Mouse (Mus musculus): ENCODE measurements at regions not wholly inside any gene's neighbourhood (a gene's known extent, or its start where the extent isn't known, plus 50 kb on each side); places are given as distances from the start of the nearest gene placed in this dataset.
"Not testable (repeated sequence)": the region's sequence is repeated elsewhere in the genome, so short reads cannot be mapped to it uniquely, and the experiment has no call there.

- no peak overlapping the region for H3K9ac ChIP-seq
- no peak overlapping the region for H3K4me3 ChIP-seq
- ATAC-seq (replicated peaks; ENCODE audit: insufficient number of reproducible peaks, insufficient read depth, low FRiP score, low read depth): no peak
- H3K9me3 ChIP-seq (replicated peaks): no peaks in the 10 kb centered on the region
- H3K4me1 ChIP-seq (replicated peaks): no peaks in the 10 kb centered on the region
- no peaks in the 10 kb centered on the region for H3K27me3 ChIP-seq
- no peak overlapping the region for H3K4me2 ChIP-seq
- no peak overlapping the region for H3K27ac ChIP-seq
- WGBS: 58% methylated on average over 3 of the region's 3 CpGs
- no peaks in the 10 kb centered on the region for H3K36me3 ChIP-seq
These were observed 893.8 kb downstream of the Gm9195 start for GRCm38 (mm10) chr14:71597859-71598258.

- Histone ChIP-seq H3K9ac (no peak overlapping the region), H3K27me3 (no peaks in the 10 kb centered on the region), H3K4me1 (replicated peaks) (no peaks in the 10 kb centered on the region), H3K27ac (no peak overlapping the region), H3K4me3 (no peak overlapping the region), H3K4me2 (no peak overlapping the region), H3K36me3 (no peaks in the 10 kb centered on the region), H3K9me3 (replicated peaks) (no peaks in the 10 kb centered on the region)
- ATAC-seq (replicated peaks; ENCODE audit: insufficient number of reproducible peaks, insufficient read depth, low FRiP score, low read depth): no peak
- WGBS: 55% methylated on average over 1 of the region's 1 CpGs
These were observed 902.9 kb downstream of the Gm9195 start for GRCm38 (mm10) chr14:71588694-71589240.

GRCm38 (mm10) chr14:71588006-71588405, 903.6 kb downstream of the Gm9195 start:
- no peaks in the 10 kb centered on the region for H3K9me3 ChIP-seq (replicated peaks)
- no peak overlapping the region for H3K9ac ChIP-seq
- ATAC-seq (replicated peaks; ENCODE audit: insufficient number of reproducible peaks, insufficient read depth, low FRiP score, low read depth): no peak
- H3K4me3 ChIP-seq: no peak overlapping the region
- H3K4me2 ChIP-seq: no peak overlapping the region
- H3K36me3 ChIP-seq: no peaks in the 10 kb centered on the region
- H3K4me1 ChIP-seq (replicated peaks): no peaks in the 10 kb centered on the region
- no peaks in the 10 kb centered on the region for H3K27me3 ChIP-seq
- H3K27ac ChIP-seq: no peak overlapping the region

- H3K27ac ChIP-seq: no peak overlapping the region
- no peak overlapping the region for H3K4me2 ChIP-seq
- H3K27me3 ChIP-seq: no peaks in the 10 kb centered on the region
- H3K9me3 ChIP-seq (replicated peaks): no peaks in the 10 kb centered on the region
- 65% methylated on average over 3 of the region's 3 CpGs for WGBS
- ATAC-seq (replicated peaks; ENCODE audit: insufficient number of reproducible peaks, insufficient read depth, low FRiP score, low read depth): no peak
- H3K4me1 ChIP-seq (replicated peaks): no peaks in the 10 kb centered on the region
- H3K4me3 ChIP-seq: no peak overlapping the region
- H3K9ac ChIP-seq: no peak overlapping the region
- H3K36me3 ChIP-seq: no peaks in the 10 kb centered on the region
These were observed 926.8 kb downstream of the Gm9195 start for GRCm38 (mm10) chr14:71564816-71565215.

GRCm38 (mm10) chr14:71561906-71562305, 929.7 kb downstream of the Gm9195 start:
- Histone ChIP-seq H3K27ac (no peak overlapping the region), H3K9me3 (replicated peaks) (no peaks in the 10 kb centered on the region), H3K36me3 (no peaks in the 10 kb centered on the region), H3K27me3 (no peaks in the 10 kb centered on the region), H3K4me1 (replicated peaks) (no peaks in the 10 kb centered on the region), H3K4me3 (no peak overlapping the region), H3K9ac (no peak overlapping the region), H3K4me2 (no peak overlapping the region)
- no peak for ATAC-seq (replicated peaks; ENCODE audit: insufficient number of reproducible peaks, insufficient read depth, low FRiP score, low read depth)
- 73% methylated on average over 4 of the region's 4 CpGs for WGBS

GRCm38 (mm10) chr14:71554324-71554723, 937.3 kb downstream of the Gm9195 start:
- not testable (repeated sequence) for H3K9ac ChIP-seq; H3K4me1 ChIP-seq (replicated peaks); H3K4me3 ChIP-seq; H3K27me3 ChIP-seq; H3K27ac ChIP-seq; H3K36me3 ChIP-seq; H3K9me3 ChIP-seq (replicated peaks); H3K4me2 ChIP-seq; ATAC-seq (replicated peaks; ENCODE audit: insufficient number of reproducible peaks, insufficient read depth, low FRiP score, low read depth)
- 87% methylated on average over 2 of the region's 3 CpGs for WGBS

- Histone ChIP-seq H3K27me3 (no peaks in the 10 kb centered on the region), H3K4me1 (replicated peaks) (no peaks in the 10 kb centered on the region), H3K27ac (no peak overlapping the region), H3K36me3 (no peaks in the 10 kb centered on the region), H3K4me2 (no peak overlapping the region), H3K4me3 (no peak overlapping the region), H3K9ac (no peak overlapping the region), H3K9me3 (replicated peaks) (no peaks in the 10 kb centered on the region)
- ATAC-seq (replicated peaks; ENCODE audit: insufficient number of reproducible peaks, insufficient read depth, low FRiP score, low read depth): no peak
- 84% methylated on average over 3 of the region's 3 CpGs for WGBS
These were observed 943.9 kb upstream of the Fam160b2 start for GRCm38 (mm10) chr14:71543580-71543979.

GRCm38 (mm10) chr14:71532074-71532659, 932.5 kb upstream of the Fam160b2 start:
- Histone ChIP-seq H3K27ac (peak overlapping the region; percentile 68), H3K4me3 (no peak overlapping the region), H3K4me2 (peak overlapping the region; percentile 51)

GRCm38 (mm10) chr14:71531298-71531697, 931.7 kb upstream of the Fam160b2 start:
- 55% methylated on average over 2 of the region's 2 CpGs for WGBS
- Histone ChIP-seq H3K9me3 (replicated peaks) (no peaks in the 10 kb centered on the region), H3K36me3 (no peaks in the 10 kb centered on the region), H3K9ac (no peak overlapping the region), H3K27ac (no peak overlapping the region), H3K27me3 (no peaks in the 10 kb centered on the region), H3K4me1 (replicated peaks) (peaks cover 14% of the 10 kb centered on the region), H3K4me2 (no peak overlapping the region), H3K4me3 (no peak overlapping the region)
- ATAC-seq (replicated peaks; ENCODE audit: insufficient number of reproducible peaks, insufficient read depth, low FRiP score, low read depth): no peak

More at GRCm38 (mm10) chr14:71532074-71532659, 932.5 kb upstream of the Fam160b2 start:
- 10% methylated on average over 11 of the region's 11 CpGs for WGBS
- H3K4me1 ChIP-seq (replicated peaks): peaks cover 14% of the 10 kb centered on the region
- no peaks in the 10 kb centered on the region for H3K9me3 ChIP-seq (replicated peaks)
- peak; percentile 86 for ATAC-seq (replicated peaks; ENCODE audit: insufficient number of reproducible peaks, insufficient read depth, low FRiP score, low read depth)
- H3K36me3 ChIP-seq: no peaks in the 10 kb centered on the region
- H3K27me3 ChIP-seq: no peaks in the 10 kb centered on the region
- 0 out of 2 replicates have a peak overlapping the region, but pooled peaks have one; percentile 4 for H3K9ac ChIP-seq

- Histone ChIP-seq H3K9ac (no peak overlapping the region), H3K9me3 (replicated peaks) (no peaks in the 10 kb centered on the region), H3K4me1 (replicated peaks) (peaks cover 14% of the 10 kb centered on the region), H3K27ac (no peak overlapping the region), H3K4me2 (no peak overlapping the region), H3K27me3 (no peaks in the 10 kb centered on the region), H3K36me3 (no peaks in the 10 kb centered on the region), H3K4me3 (no peak overlapping the region)
- WGBS: 63% methylated on average over 6 of the region's 6 CpGs
- ATAC-seq (replicated peaks; ENCODE audit: insufficient number of reproducible peaks, insufficient read depth, low FRiP score, low read depth): no peak
These were observed 930.8 kb upstream of the Fam160b2 start for GRCm38 (mm10) chr14:71530421-71530820.

- Histone ChIP-seq H3K4me3 (no peak overlapping the region), H3K27me3 (no peaks in the 10 kb centered on the region), H3K36me3 (no peaks in the 10 kb centered on the region), H3K27ac (no peak overlapping the region), H3K9ac (no peak overlapping the region), H3K4me2 (no peak overlapping the region), H3K4me1 (replicated peaks) (no peaks in the 10 kb centered on the region), H3K9me3 (replicated peaks) (no peaks in the 10 kb centered on the region)
- 49% methylated on average over 2 of the region's 2 CpGs for WGBS
- no peak for ATAC-seq (replicated peaks; ENCODE audit: insufficient number of reproducible peaks, insufficient read depth, low FRiP score, low read depth)
These were observed 918.9 kb upstream of the Fam160b2 start for GRCm38 (mm10) chr14:71518541-71518940.

GRCm38 (mm10) chr14:71500851-71501250, 901.2 kb upstream of the Fam160b2 start:
- Histone ChIP-seq H3K27ac (no peak overlapping the region), H3K4me3 (no peak overlapping the region)
- WGBS: 92% methylated on average over 1 of the region's 1 CpGs

More at GRCm38 (mm10) chr14:71500851-71501250, 901.2 kb upstream of the Fam160b2 start:
- no peak for ATAC-seq (replicated peaks; ENCODE audit: insufficient number of reproducible peaks, insufficient read depth, low FRiP score, low read depth)
- H3K9ac ChIP-seq: no peak overlapping the region
- H3K4me2 ChIP-seq: no peak overlapping the region
- no peaks in the 10 kb centered on the region for H3K9me3 ChIP-seq (replicated peaks)
- H3K27me3 ChIP-seq: no peaks in the 10 kb centered on the region
- no peaks in the 10 kb centered on the region for H3K4me1 ChIP-seq (replicated peaks)
- H3K36me3 ChIP-seq: no peaks in the 10 kb centered on the region
